Mouse (Mus musculus) bone marrow, adult 2 months (tissue): ENCODE measurements around the gene Cpne4.

Experiments used
- CTCF ChIP-seq: fragments of 200-500 bp; IDR thresholded peaks from 2 replicates; pipeline ENCODE4 v1.5.1; 2011; ENCODE audit warnings: low read length, control low read depth; ENCODE audit not compliant: control insufficient read depth, insufficient read depth
- POLR2A ChIP-seq: fragments of 200-500 bp; IDR thresholded peaks from 2 replicates; pipeline ENCODE4 v1.6.1; 2011; ENCODE audit warnings: low read depth, mild to moderate bottlenecking, control low read depth, low read length, borderline replicate concordance; ENCODE audit not compliant: control insufficient read depth

- no peak for TF ChIP-seq POLR2A
- no peak for TF ChIP-seq CTCF
These were observed 18.7 kb downstream of the Cpne4 start for GRCm38 (mm10) chr9:104565815-104566214.
